Mouse (Mus musculus) left cerebral cortex, postnatal 36 days (tissue): ENCODE measurements around the gene Raf1. TPM values are rescaled to one million over a fixed set of nuclear protein-coding genes. Genes with fewer than 3 reads are reported as not detected.

Source experiments
- DNase-seq, 2 experiments: peaks; one replicate each; pipeline ENCODE4 v3.0.0; 2021 to 2022; ENCODE audit warnings: low spot score in 2 of 2, mixed read lengths in 1 of 2
- intact Hi-C: fragments of 180-260 bp; cut with DNase I; formaldehyde crosslinking; loops from one replicate; pipeline ENCODE4 v1.15.1; 2025
- total RNA-seq, 2 experiments: library from RNA; stranded (reverse); gene quantifications; 2 replicates each; pipeline ENCODE4 v1.2.3; 2021

The Raf1 gene
- total RNA-seq, 2 experiments from 2014 or later: 90.3 to 90.7 TPM

DNA sequence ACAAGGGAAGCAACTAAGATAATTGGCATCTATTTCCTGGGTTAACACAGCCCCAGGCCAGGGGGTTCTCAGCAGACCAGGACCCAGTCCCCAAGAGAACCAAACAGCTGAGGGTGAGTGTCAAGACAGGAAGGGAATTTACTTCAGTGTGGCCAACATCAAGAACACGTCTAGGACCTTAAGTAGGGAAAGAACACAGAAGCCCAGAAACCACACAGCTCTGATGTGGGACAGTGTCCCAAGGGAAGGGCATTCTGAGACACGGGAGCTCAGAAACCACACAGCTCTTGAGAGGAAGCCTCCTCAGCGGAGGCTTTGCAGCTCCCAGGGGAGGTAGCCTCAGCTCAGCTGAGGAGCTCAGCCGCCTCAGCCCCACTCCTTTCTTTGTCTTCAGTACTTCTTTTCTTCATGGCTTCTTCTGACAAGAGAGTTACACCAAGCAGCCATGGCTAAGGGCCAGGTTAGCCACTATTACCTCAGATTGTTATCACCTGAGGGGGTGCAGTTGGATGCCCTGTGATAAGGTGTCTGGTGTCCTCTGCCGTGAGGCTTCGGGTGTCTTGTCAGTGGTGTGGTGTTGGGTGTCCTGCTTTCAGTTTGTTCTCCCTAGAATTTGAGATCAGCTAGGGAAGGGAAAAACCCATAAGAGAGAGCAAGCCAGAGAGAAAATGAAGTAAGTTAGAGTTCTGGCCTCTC lies 92.9 kb downstream of the Raf1 start:
- no peak for DNase-seq
- intact Hi-C loops: no loop called here

DNA sequence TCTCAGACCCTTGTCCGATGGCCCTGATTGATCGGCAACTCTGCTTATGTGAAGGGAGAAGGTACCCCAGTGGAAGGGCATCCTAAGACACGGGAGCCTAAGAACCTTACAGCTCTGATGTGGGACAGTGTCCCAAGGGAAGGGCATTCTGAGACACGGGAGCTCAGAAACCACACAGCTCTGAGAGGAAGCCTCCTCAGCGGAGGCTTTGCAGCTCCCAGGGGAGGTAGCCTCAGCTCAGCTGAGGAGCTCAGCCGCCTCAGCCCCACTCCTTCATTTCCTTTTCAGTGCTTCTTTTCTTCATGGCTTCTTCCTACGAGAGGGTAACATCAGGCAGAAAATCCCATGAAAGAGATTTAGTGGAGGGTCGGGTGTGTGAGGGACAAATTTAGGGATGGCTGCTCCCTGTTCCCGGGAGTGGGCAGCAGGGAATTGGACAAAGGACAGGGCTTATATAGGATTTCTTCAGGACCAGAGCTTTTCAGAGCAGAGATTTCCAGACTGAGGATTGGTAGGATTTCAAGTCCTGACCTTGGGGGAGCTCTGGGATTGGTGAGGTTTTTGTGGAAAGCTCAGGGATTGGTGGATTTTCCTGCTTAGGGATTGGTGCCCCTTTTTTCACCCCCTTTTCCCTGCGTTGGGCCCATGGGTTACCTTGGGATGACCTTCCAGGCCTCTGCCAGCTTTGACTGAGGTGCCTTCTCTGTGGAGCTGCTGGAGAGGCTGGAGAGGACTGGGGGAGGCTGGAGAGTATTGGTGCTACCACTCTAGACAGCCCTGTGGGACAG lies 93.9 kb downstream of the Raf1 start:
- intact Hi-C loops: no loop called here
- DNase-seq: no peak

DNA sequence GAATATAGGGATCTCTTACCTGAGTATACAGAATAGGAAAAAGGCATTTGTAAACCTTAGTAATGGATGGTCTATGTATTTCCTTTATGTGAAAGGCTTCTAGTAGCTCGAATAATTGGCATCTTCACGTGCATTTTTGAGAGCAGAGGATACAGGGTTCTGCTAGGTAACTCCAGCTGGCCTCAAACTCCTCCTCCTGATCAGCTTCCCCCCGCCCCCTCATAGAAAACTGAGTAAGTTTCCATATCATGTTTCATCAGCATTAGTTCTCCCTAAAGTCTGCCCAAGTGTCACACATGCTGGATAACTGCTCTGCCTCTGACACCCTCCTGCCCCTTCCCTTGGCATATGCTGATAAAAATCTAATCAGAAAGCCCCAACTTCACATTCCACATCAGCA lies 95.6 kb downstream of the Raf1 start:
- no peak for DNase-seq
- intact Hi-C loops: no loop called here

DNA sequence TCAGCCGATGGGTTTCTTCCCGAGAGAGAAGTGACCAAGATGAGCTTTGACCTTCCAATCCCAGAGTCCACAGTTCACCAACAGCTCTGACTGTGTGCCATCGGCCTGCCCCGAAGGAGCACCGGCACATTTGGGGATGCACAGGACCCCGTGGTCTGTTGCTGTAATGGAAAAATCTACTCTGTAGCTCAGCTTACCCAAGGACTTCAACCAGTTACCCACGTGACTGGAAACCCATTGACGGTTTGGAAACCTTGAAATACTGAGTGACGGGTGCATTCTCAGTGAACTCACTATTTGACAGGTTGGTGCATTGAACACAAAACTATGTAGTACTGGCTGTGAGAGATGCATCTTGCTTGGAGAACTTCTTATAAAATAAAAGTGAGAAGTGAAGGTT lies 98.5 kb downstream of the Raf1 start:
- intact Hi-C loops: no loop called here
- DNase-seq: no peak

DNA sequence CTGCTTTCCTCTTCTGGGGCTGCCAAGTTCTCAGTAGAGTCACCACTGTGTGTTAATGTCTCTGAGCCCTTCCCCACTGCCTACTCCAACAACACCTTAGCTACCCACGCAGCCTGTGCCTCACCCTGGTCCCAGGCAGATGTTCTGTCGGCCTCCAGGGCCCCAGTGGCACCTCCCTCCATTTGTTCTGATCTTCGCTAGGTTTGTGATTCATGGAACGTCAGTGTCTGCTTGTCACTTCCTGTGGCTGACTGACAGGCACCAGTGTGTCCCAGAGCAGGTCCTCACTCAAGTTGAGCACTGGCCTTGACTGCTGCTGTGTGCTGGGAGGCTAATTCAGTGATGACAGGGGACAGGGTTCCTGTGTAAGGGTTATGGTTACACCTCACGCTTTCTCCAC lies 99.0 kb downstream of the Raf1 start:
- intact Hi-C loops: no loop called here
- DNase-seq: no peak

DNA sequence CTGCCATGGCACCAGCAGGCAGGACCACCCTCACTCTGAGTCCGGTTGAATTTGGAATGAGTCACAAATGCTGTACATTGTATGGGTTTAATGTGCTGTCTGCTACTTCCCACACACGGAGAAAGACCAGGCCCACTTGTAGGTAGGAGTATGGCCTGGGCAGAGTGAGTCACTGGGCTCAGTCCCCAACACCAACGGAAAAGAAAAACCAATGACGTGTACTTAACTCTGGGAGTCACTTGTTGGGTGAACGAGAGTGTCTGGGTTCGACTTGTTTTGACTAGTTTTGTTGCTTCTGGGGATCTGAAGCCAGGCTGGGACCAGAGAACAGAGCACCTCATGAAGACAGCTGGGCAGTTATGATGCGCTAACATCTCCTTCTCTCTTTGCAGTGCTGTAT lies 102.3 kb downstream of the Raf1 start:
- intact Hi-C loops: no loop called here

More for the DNA sequence above, 102.3 kb downstream of the Raf1 start:
- no peak for DNase-seq

Other genes starting within 250 kb of the Raf1 start
- gene Tsen2, start 132.0 kb downstream of the Raf1 start, total RNA-seq: 10 to 100 TPM; 20.3 to 21.8 TPM
- gene Mkrn2os, start 84.1 kb downstream of the Raf1 start, total RNA-seq: not detected
- 10 to 100 TPM; 34.4 to 34.6 TPM for gene Mkrn2, start 74.7 kb downstream of the Raf1 start, total RNA-seq
- gene Tmem40, start 85.8 kb upstream of the Raf1 start, total RNA-seq: 1 to 10 TPM; 1.4 to 2.1 TPM
- 1 to 10 TPM; 2.0 to 2.3 TPM for gene Cand2, start 97.9 kb upstream of the Raf1 start, total RNA-seq
- gene Rpl32, start 132.1 kb upstream of the Raf1 start, total RNA-seq: 100 to 1,000 TPM; 444 to 498 TPM
- gene Efcab12, start 161.8 kb upstream of the Raf1 start, total RNA-seq: 1 to 10 TPM; 3.8 to 5.3 TPM
- 1 to 10 TPM; 8.2 to 9.0 TPM for gene Mbd4, start 176.7 kb upstream of the Raf1 start, total RNA-seq
- 10 to 100 TPM; 27.0 to 31.0 TPM for gene Ift122, start 176.8 kb upstream of the Raf1 start, total RNA-seq